Mouse (Mus musculus) mouse embryonic stem cell (cell line): ENCODE measurements around the gene Gm10228.
"Not testable (repeated sequence)": the region's sequence is repeated elsewhere in the genome, so short reads cannot be mapped to it uniquely, and the experiment has no call there.

Experiments used
- in situ Hi-C, 2 experiments: fragments of 300-500 bp; cut with MboI; formaldehyde crosslinking; loops; 1 replicate in 1 of 2; 3 replicates in 1 of 2; pipeline ENCODE4 v1.14.3; 2019 to 2020; ENCODE audit warnings: low sequenced_read_pairs in 2 of 2, low pct_unique_long_range_greater_than_20kb in 1 of 2, mixed read lengths in 1 of 2; ENCODE audit not compliant: unreplicated experiment in 1 of 2

Gm10228 gene

GRCm38 (mm10) chr16:89041372-89041771 lies at the start of gene Gm10228:
Gm10228 (minus strand) TSS chr16:89041472.
- in situ Hi-C loops: not testable (repeated sequence)

GRCm38 (mm10) chr16:89071041-89071440 lies 29.8 kb upstream of the Gm10228 start:
- in situ Hi-C loops: not testable (repeated sequence)

- in situ Hi-C loops: not testable (repeated sequence)
Measured at GRCm38 (mm10) chr16:89063902-89064301, 22.6 kb upstream of the Gm10228 start, which contains the start of gene 1110025L11Rik. 1110025L11Rik (minus strand) TSS chr16:89064002.

DNA sequence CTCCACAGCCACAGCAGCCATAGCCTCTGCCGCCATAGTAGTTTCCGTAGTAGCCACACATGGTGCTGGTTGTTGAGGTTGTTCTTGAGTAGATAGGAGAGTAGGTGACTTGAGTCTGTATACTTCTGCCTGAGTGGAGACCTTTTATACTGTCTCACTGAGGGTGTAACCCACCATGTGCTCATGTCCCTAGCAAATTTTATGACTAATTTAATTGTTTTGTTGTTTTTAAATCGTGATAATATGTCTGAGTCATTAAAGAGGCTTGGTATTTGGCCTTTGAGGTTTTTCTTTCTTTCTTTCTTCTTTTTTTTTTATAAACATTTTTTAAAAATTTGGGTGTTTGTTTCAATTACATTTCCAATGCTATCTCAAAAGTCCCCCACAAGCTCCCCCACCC lies 6.5 kb upstream of the Gm10228 start, which contains the start of gene Krtap6-5:
Krtap6-5 (minus strand) TSS at position 101 of the 400 bp plus-strand sequence.
- in situ Hi-C loops: no loop called here

DNA sequence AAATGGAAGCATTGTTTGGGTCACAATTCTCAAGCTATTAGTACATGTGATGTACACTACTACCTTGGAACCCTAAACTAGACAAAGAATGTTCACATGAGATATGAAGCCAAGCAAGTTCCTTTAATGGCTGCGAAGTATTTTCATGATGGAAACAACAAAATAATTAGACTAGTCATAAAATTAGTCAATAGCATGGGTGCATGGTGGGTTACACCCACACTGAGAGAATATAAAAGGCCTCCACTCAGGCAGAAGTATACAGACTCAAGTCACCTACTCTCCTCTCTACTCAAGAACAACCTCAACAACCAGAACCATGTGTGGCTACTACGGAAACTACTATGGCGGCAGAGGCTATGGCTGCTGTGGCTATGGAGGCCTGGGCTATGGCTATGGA lies 9.9 kb downstream of the Gm10228 start, which contains the start of gene Krtap6-1:
Krtap6-1 (plus strand) TSS at position 301 of the 400 bp plus-strand sequence.
- in situ Hi-C loops: not testable (repeated sequence)

DNA sequence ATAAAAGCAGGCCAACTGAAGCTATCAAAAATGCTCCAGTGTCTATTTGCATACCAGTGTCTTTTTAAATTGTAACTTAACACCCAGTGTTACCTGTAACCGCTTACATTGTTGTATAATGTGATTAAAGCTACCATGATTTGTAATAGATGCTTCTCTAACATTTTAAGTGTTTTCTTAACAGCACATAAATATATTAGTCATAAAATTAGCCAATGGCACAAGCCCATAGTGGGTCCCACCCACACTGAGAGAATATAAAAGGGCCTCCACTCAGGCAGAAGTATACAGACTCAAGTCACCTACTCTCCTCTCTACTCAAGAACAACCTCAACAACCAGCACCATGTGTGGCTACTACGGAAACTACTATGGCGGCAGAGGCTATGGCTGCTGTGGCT lies 26.3 kb downstream of the Gm10228 start, which contains the start of gene Gm10229:
Gm10229 (plus strand) TSS at position 301 of the 400 bp plus-strand sequence.
- in situ Hi-C loops: not testable (repeated sequence)

- in situ Hi-C loops: no loop called here
Measured at GRCm38 (mm10) chr16:89013973-89014372, 27.3 kb downstream of the Gm10228 start.

- in situ Hi-C loops: no loop called here
Measured at GRCm38 (mm10) chr16:89010659-89011058, 30.6 kb downstream of the Gm10228 start, which contains the start of gene Krtap22-2. Krtap22-2 (minus strand) TSS chr16:89010759.
